Mouse (Mus musculus) hindbrain, embryonic 16.5 days (tissue): ENCODE measurements around the gene Atox1. TPM values are rescaled to one million over a fixed set of nuclear protein-coding genes. Genes with fewer than 3 reads are reported as not detected.

Source experiments
- ATAC-seq: fragments of 200-750 bp; cut with Nextera tagmentation; 2 replicates; pipeline ENCODE4 v1.8.0; 2017; ENCODE audit warnings: moderate TSS enrichment, moderate library complexity
- H3K27ac ChIP-seq: fragments of 300-500 bp; sonication (generic); 2 replicates; pipeline ENCODE4 v1.5.1; 2014; ENCODE audit warnings: low read depth, mild to moderate bottlenecking, control low read depth, low read length, moderate library complexity
- H3K27me3 ChIP-seq: fragments of 300-500 bp; sonication (generic); replicated peaks from 2 replicates; pipeline ENCODE4 v1.6.1; 2014; ENCODE audit warnings: low read length; ENCODE audit not compliant: control insufficient read depth, insufficient read depth
- H3K36me3 ChIP-seq: fragments of 300-500 bp; sonication (generic); 2 replicates; pipeline ENCODE4 v1.6.1; 2014; ENCODE audit warnings: mild to moderate bottlenecking, low read length, moderate library complexity, mixed read lengths; ENCODE audit not compliant: control insufficient read depth, insufficient read depth
- H3K4me1 ChIP-seq: fragments of 300-500 bp; sonication (generic); 2 replicates; pipeline ENCODE4 v1.6.1; 2014; ENCODE audit warnings: low read depth, low read length; ENCODE audit not compliant: control insufficient read depth, insufficient read depth
- H3K4me2 ChIP-seq: fragments of 300-500 bp; sonication (generic); 2 replicates; pipeline ENCODE4 v1.6.1; 2014; ENCODE audit warnings: mild to moderate bottlenecking, low read length, control low read depth, moderate library complexity
- H3K4me3 ChIP-seq: fragments of 300-500 bp; sonication (generic); 2 replicates; pipeline ENCODE4 v1.5.1; 2014; ENCODE audit warnings: mild to moderate bottlenecking, low read length, control low read depth, moderate library complexity
- H3K9ac ChIP-seq: fragments of 300-500 bp; sonication (generic); 2 replicates; pipeline ENCODE4 v1.6.1; 2014; ENCODE audit warnings: low read depth, mild to moderate bottlenecking, control low read depth, low read length, moderate library complexity
- H3K9me3 ChIP-seq: fragments of 300-500 bp; sonication (generic); 2 replicates; pipeline ENCODE4 v1.6.1; 2014; ENCODE audit warnings: mild to moderate bottlenecking, low read length, moderate library complexity; ENCODE audit not compliant: control insufficient read depth
- WGBS: fragments of 180-500 bp; shearing (Covaris S2); extraction: QIAGEN DNeasy Blood & Tissue Kit; methylation state at CpG from one replicate; pipeline ENCODE4 v1.1.7; 2014; 5-methylcytosine and 5-hydroxymethylcytosine counted together
- polyA plus RNA-seq: library from polyadenylated mRNA; unstranded; fragments of >200 nt; fragmentation: Nextera tagmentation; extraction: Ambion mirVana; gene quantifications from 2 replicates; pipeline ENCODE4 v1.2.1, GENCODE M21; 2015

The Atox1 gene
- polyA plus RNA-seq, 1 experiment from 2014 or later: 264 TPM

DNA sequence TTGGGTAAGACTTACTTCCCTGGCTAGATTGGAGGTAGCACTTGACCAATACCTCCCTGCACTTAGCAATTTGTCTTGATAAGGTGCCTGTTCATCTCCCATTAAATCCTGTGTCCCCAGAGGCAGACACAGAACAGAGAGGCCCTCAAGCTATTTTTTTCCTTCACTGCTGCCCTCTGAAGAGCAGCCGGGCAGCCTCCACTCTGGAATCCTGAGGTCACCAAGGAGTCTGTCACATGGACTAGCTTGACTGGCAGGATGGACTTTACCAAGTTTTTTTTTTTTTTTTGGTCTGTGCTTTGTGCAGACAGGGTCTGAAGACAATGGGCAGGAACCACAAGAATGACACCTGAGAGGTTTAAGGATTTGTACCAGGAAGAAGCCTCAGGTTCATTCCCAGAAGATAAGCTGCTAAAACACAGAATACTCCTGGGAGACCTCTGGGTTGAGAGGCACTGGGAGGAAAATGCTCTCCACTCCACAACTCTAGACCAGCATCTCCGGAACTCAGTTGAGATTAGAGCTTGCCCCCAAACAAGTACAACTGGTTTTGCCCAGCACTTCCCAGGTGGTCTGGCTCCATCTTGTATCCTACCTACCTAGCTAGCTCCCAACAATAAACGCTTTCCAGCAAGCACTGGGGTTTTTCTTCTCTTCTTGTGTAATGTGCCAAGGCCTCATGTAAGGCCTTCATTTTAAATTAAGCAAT is 1.0 kb downstream of the Atox1 start:
- Histone ChIP-seq H3K4me1 (peaks cover 14% of the 10 kb centered on the region), H3K27ac (peak overlapping the region; percentile 41; the same call in 1 of the 2 replicates), H3K9ac (peak overlapping the region; percentile 66), H3K4me2 (peak overlapping the region; percentile 89), H3K27me3 (no peaks in the 10 kb centered on the region), H3K36me3 (no peaks in the 10 kb centered on the region), H3K9me3 (no peaks in the 10 kb centered on the region), H3K4me3 (peak overlapping the region; percentile 56)
- ATAC-seq: no peak
- 39% methylated on average over 3 of the region's 3 CpGs for WGBS

DNA sequence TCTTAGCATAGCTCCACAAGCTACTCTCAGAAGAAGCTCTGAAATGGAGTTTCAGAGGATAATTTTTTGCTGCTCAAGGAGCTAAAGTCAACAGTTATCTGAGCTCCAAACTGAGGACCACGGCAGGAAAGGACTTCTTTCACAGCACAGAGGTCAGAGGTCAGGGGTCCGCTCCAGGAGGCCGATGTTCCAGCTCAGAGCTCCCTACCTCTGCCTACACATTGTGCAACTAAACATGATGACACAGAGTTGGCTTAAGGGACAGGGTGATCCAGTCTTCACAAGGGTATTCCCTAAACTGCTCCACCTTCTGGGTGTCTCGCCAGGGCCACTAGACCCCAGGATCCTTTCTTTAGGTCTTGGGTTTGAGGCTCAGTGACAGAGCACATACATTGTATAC is 2.5 kb downstream of the Atox1 start:
- Histone ChIP-seq H3K4me3 (no peak overlapping the region), H3K4me2 (no peak overlapping the region), H3K9ac (no peak overlapping the region), H3K36me3 (no peaks in the 10 kb centered on the region), H3K27me3 (no peaks in the 10 kb centered on the region), H3K4me1 (peaks cover 14% of the 10 kb centered on the region), H3K9me3 (no peaks in the 10 kb centered on the region), H3K27ac (no peak overlapping the region)
- 55% methylated on average over 4 of the region's 4 CpGs for WGBS
- ATAC-seq: no peak

- Histone ChIP-seq H3K36me3 (no peaks in the 10 kb centered on the region; the same call in 1 of the 2 replicates), H3K9ac (no peak overlapping the region), H3K4me3 (no peak overlapping the region), H3K4me2 (no peak overlapping the region), H3K27me3 (no peaks in the 10 kb centered on the region), H3K9me3 (no peaks in the 10 kb centered on the region), H3K4me1 (peaks cover 6% of the 10 kb centered on the region), H3K27ac (no peak overlapping the region)
- ATAC-seq: no peak
- WGBS: 61% methylated on average over 2 of the region's 2 CpGs
Observed at GRCm38 (mm10) chr11:55455166-55455565, 5.9 kb downstream of the Atox1 start.

- Histone ChIP-seq H3K36me3 (peaks cover 3% of the 10 kb centered on the region; the same call in 1 of the 2 replicates), H3K27ac (no peak overlapping the region), H3K4me1 (no peaks in the 10 kb centered on the region; the same call in 1 of the 2 replicates), H3K9me3 (no peaks in the 10 kb centered on the region), H3K9ac (no peak overlapping the region), H3K27me3 (no peaks in the 10 kb centered on the region), H3K4me2 (no peak overlapping the region), H3K4me3 (no peak overlapping the region)
- ATAC-seq: no peak
- WGBS: 92% methylated on average over 4 of the region's 4 CpGs
Observed at GRCm38 (mm10) chr11:55453640-55454039, 7.4 kb downstream of the Atox1 start.

DNA sequence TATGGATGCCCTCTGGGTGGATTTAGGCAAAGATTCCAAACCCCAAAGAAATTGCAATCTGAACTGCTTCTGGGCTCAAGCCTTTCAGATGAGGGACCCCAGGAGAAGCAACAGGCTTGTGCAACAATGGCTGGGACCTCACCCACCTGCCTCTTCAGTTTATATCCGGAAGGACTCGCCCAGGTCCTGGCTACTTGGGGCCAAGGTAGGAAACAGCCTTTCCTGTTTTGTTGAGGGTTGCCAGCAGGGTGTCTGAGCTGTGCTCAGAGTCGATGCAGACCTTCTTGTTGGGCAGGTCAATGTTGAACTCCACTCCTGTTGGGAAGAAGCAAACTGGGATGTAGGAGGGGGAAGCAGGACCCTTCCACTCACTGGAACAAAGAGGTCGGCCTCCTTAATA is 10.7 kb downstream of the Atox1 start:
- H3K9ac ChIP-seq: no peak overlapping the region
- H3K27ac ChIP-seq: no peak overlapping the region
- 74% methylated on average over 4 of the region's 4 CpGs for WGBS
- no peak overlapping the region for H3K4me2 ChIP-seq
- no peaks in the 10 kb centered on the region for H3K9me3 ChIP-seq
- H3K36me3 ChIP-seq: peaks cover 3% of the 10 kb centered on the region; the same call in 1 of the 2 replicates
- H3K27me3 ChIP-seq: no peaks in the 10 kb centered on the region
- H3K4me1 ChIP-seq: no peaks in the 10 kb centered on the region
- no peak overlapping the region for H3K4me3 ChIP-seq
- ATAC-seq: no peak

DNA sequence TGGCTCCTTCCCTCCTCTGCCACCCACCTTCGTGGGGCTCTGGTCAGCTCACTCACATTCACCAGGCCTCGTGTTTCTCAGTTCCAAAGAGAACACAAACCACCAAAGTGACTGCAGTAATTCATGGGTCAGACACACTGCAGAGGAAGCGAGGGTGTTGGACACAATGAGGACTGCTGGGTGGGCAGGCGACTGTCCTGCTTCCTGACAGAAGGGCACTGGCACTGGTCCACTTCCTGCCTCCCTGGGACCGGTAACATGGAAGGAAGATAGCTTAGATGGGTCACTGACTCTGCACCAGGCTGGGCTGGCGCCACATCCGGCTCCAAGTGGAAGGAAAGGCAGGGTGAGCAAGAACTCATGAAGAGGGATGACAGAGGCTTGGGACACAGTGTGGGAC is 11.5 kb downstream of the Atox1 start:
- no peaks in the 10 kb centered on the region for H3K9me3 ChIP-seq
- no peak overlapping the region for H3K9ac ChIP-seq
- no peaks in the 10 kb centered on the region for H3K4me1 ChIP-seq
- no peaks in the 10 kb centered on the region for H3K27me3 ChIP-seq
- no peak for ATAC-seq
- no peak overlapping the region for H3K4me3 ChIP-seq
- peaks cover 5% of the 10 kb centered on the region; the same call in 1 of the 2 replicates for H3K36me3 ChIP-seq
- WGBS: 75% methylated on average over 7 of the region's 7 CpGs
- no peak overlapping the region for H3K4me2 ChIP-seq
- H3K27ac ChIP-seq: 0 out of 2 replicates have a peak overlapping the region, but pooled peaks have one; percentile 10

DNA sequence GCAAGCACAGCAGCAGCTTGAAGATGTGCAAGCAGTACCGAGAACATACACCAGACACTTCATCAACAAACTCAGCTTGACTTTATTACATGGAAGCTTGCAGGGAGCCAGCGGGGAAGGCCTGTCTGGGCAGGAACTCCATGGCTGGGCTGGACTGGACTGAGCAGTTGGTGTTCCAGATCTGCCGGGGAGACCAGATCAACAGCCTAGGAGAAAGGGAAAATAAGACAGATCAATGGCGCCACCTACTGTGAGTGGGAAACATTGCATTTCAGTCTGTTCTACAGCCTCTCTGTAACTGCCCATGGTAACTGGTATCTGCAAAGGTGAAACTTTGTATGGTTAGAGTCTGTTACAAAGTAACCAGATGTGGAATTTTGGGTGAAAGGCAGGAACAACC is 14.5 kb downstream of the Atox1 start:
- Histone ChIP-seq H3K4me2 (no peak overlapping the region), H3K36me3 (peaks cover 5% of the 10 kb centered on the region; the same call in 1 of the 2 replicates), H3K27ac (no peak overlapping the region), H3K27me3 (no peaks in the 10 kb centered on the region), H3K4me1 (no peaks in the 10 kb centered on the region), H3K9me3 (no peaks in the 10 kb centered on the region), H3K4me3 (no peak overlapping the region), H3K9ac (no peak overlapping the region)
- ATAC-seq: peak; percentile 91
- 27% methylated on average over 4 of the region's 4 CpGs for WGBS

GRCm38 (mm10) chr11:55444772-55445171 is 16.3 kb downstream of the Atox1 start:
- Histone ChIP-seq H3K9ac (no peak overlapping the region), H3K4me1 (no peaks in the 10 kb centered on the region), H3K36me3 (0 out of 2 replicates have a peak, but pooled peaks cover 3% of the 10 kb centered on the region), H3K4me2 (no peak overlapping the region), H3K9me3 (no peaks in the 10 kb centered on the region), H3K27me3 (no peaks in the 10 kb centered on the region), H3K4me3 (no peak overlapping the region), H3K27ac (no peak overlapping the region)
- WGBS: 0% methylated on average over 1 of the region's 1 CpGs
- ATAC-seq: peak; percentile 48; the same call in 1 of the 2 replicates

DNA sequence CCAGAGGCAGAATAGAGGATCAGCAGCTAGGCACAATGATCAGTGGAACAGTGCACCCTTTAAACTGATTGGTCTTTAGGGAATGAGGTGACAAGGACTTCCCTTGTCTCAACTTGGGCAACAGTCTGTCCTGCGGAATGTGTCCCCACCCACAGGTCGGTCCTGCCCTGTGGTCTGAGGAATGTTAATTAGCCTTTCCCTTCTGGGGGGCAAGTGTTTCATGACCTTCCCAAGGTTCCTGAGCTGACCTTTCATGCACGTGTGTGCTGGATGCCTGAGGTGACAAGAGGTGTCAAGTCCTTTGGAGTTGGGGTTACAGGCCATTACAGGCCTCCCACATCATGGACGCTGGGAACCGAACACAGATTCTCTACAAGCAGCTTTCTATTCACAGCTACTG is 21.3 kb downstream of the Atox1 start:
- H3K36me3 ChIP-seq: no peaks in the 10 kb centered on the region
- no peaks in the 10 kb centered on the region for H3K4me1 ChIP-seq
- no peaks in the 10 kb centered on the region for H3K9me3 ChIP-seq
- WGBS: 67% methylated on average over 5 of the region's 5 CpGs
- no peak overlapping the region for H3K4me2 ChIP-seq
- no peak overlapping the region for H3K4me3 ChIP-seq
- no peak overlapping the region for H3K9ac ChIP-seq
- no peak overlapping the region for H3K27ac ChIP-seq
- no peak for ATAC-seq
- H3K27me3 ChIP-seq: no peaks in the 10 kb centered on the region
